Mouse (Mus musculus) c-Kit-negative CD71-positive TER-119-positive erythroid progenitor cells, embryonic 14.5 days (primary cell): ENCODE measurements around the gene Pfkfb2.

Experiments
- DNase-seq: peaks from one replicate; pipeline ENCODE4 v3.0.0-alpha.2; 2013; ENCODE audit warnings: low read depth, low spot score

Pfkfb2 gene

GRCm38 (mm10) chr1:130729153-130729552 is at the start of gene Pfkfb2:
Pfkfb2 (minus strand) TSS chr1:130729253.
- DNase-seq, result no peak

- no peak for DNase-seq
Measured at GRCm38 (mm10) chr1:130776645-130777044, 47.6 kb upstream of the Pfkfb2 start.

GRCm38 (mm10) chr1:130775691-130776331 is 46.8 kb upstream of the Pfkfb2 start:
- no peak for DNase-seq

- DNase-seq, result no peak
Measured at GRCm38 (mm10) chr1:130775234-130775633, 46.2 kb upstream of the Pfkfb2 start.

- no peak for DNase-seq
Measured at GRCm38 (mm10) chr1:130770981-130771494, 42.0 kb upstream of the Pfkfb2 start.

- no peak for DNase-seq
Measured at GRCm38 (mm10) chr1:130770487-130770886, 41.4 kb upstream of the Pfkfb2 start.

GRCm38 (mm10) chr1:130769925-130770324 is 40.9 kb upstream of the Pfkfb2 start:
- DNase-seq, result no peak

- DNase-seq, result no peak
Measured at GRCm38 (mm10) chr1:130767066-130767465, 38.0 kb upstream of the Pfkfb2 start.

- DNase-seq, result no peak
Measured at GRCm38 (mm10) chr1:130764027-130764461, 35.0 kb upstream of the Pfkfb2 start.

- no peak for DNase-seq
Measured at GRCm38 (mm10) chr1:130762045-130762760, 33.1 kb upstream of the Pfkfb2 start.

GRCm38 (mm10) chr1:130761597-130761996 is 32.5 kb upstream of the Pfkfb2 start:
- DNase-seq, result no peak

- no peak for DNase-seq
Measured at GRCm38 (mm10) chr1:130759689-130760088, 30.6 kb upstream of the Pfkfb2 start.

- DNase-seq, result no peak
Measured at GRCm38 (mm10) chr1:130746819-130747218, 17.8 kb upstream of the Pfkfb2 start.

GRCm38 (mm10) chr1:130745591-130745990 is 16.5 kb upstream of the Pfkfb2 start:
- no peak for DNase-seq

GRCm38 (mm10) chr1:130744961-130745360 is 15.9 kb upstream of the Pfkfb2 start:
- no peak for DNase-seq

- DNase-seq, result no peak
Measured at GRCm38 (mm10) chr1:130744217-130744616, 15.2 kb upstream of the Pfkfb2 start.

- no peak for DNase-seq
Measured at GRCm38 (mm10) chr1:130743775-130744174, 14.7 kb upstream of the Pfkfb2 start.

- DNase-seq, result no peak
Measured at GRCm38 (mm10) chr1:130742201-130742600, 13.1 kb upstream of the Pfkfb2 start.

- peak; percentile 94 for DNase-seq
Measured at GRCm38 (mm10) chr1:130740781-130741720, 12.0 kb upstream of the Pfkfb2 start.

- no peak for DNase-seq
Measured at GRCm38 (mm10) chr1:130740227-130740648, 11.2 kb upstream of the Pfkfb2 start.

GRCm38 (mm10) chr1:130739636-130740035 is 10.6 kb upstream of the Pfkfb2 start:
- no peak for DNase-seq
